Mouse (Mus musculus) olfactory bulb, adult 2 months (tissue): Measurements from ENCODE around the gene Kif22.

ENCODE experiments used
- CTCF ChIP-seq: fragments of 200-500 bp; IDR thresholded peaks from 2 replicates; pipeline ENCODE4 v1.5.1; 2012; ENCODE audit warnings: low read depth, mild to moderate bottlenecking, low read length, moderate library complexity; ENCODE audit not compliant: insufficient read depth
- POLR2A ChIP-seq: fragments of 200-500 bp; IDR thresholded peaks from 2 replicates; pipeline ENCODE4 v1.6.1; 2012; ENCODE audit warnings: mild to moderate bottlenecking, low read depth, low read length, moderate library complexity; ENCODE audit not compliant: insufficient read depth

GRCm38 (mm10) chr7:126996449-126996848 lies 45.8 kb downstream of the Kif22 start:
- no peak for TF ChIP-seq POLR2A
- no peak for TF ChIP-seq CTCF
